Mouse (Mus musculus): ENCODE measurements around the gene Olfr1499. TPM values are rescaled to one million over a fixed set of nuclear protein-coding genes. Genes with fewer than 3 reads are reported as not detected.
"Not testable (repeated sequence)": the region's sequence is repeated elsewhere in the genome, so short reads cannot be mapped to it uniquely, and the experiment has no call there.

Gene Olfr1499
- polyA plus RNA-seq, 1 experiment: not detected

- no peak overlapping the region for H3K4me3 ChIP-seq (ENCODE audit: control insufficient read depth, insufficient read depth, low read length)
- TF ChIP-seq CTCF (IDR thresholded peaks at IDR 0.05; ENCODE audit: borderline replicate concordance, control insufficient read depth, extremely low read depth, insufficient read depth, low read length, poor library complexity) (no peak), POLR2A (IDR thresholded peaks at IDR 0.05; ENCODE audit: control insufficient read depth, extremely low read depth, insufficient read depth, low read length, poor library complexity) (no peak)
- DNase-seq: no peak
- no peaks in the 10 kb centered on the region for H3K27me3 ChIP-seq (ENCODE audit: control insufficient read depth, insufficient read depth, low read length)
- no peaks in the 10 kb centered on the region for H3K4me1 ChIP-seq (replicated peaks; ENCODE audit: control insufficient read depth, insufficient read depth, low read length)
- WGBS: 73% methylated on average over 2 of the region's 2 CpGs
- H3K36me3 ChIP-seq (ENCODE audit: control insufficient read depth, insufficient read depth, low read length): no peaks in the 10 kb centered on the region
- H3K27ac ChIP-seq (ENCODE audit: control insufficient read depth, insufficient read depth, low read length): no peak overlapping the region
These were observed 6.4 kb downstream of the Olfr1499 start for GRCm38 (mm10) chr19:13812823-13813222.

- H3K27ac ChIP-seq (ENCODE audit: control insufficient read depth, insufficient read depth, low read length); H3K4me1 ChIP-seq (replicated peaks; ENCODE audit: control insufficient read depth, insufficient read depth, low read length); DNase-seq; H3K4me3 ChIP-seq (ENCODE audit: control insufficient read depth, insufficient read depth, low read length); H3K27me3 ChIP-seq (ENCODE audit: control insufficient read depth, insufficient read depth, low read length); H3K36me3 ChIP-seq (ENCODE audit: control insufficient read depth, insufficient read depth, low read length): not testable (repeated sequence)
- WGBS: 53% methylated on average over 1 of the region's 1 CpGs
These were observed 13.8 kb downstream of the Olfr1499 start for GRCm38 (mm10) chr19:13805486-13805885.

- TF ChIP-seq CTCF (IDR thresholded peaks at IDR 0.05; ENCODE audit: borderline replicate concordance, control insufficient read depth, extremely low read depth, insufficient read depth, low read length, poor library complexity) (no peak), POLR2A (IDR thresholded peaks at IDR 0.05; ENCODE audit: control insufficient read depth, extremely low read depth, insufficient read depth, low read length, poor library complexity) (no peak)
- no peak within 1 kb of the TSS for H3K27ac ChIP-seq (ENCODE audit: control insufficient read depth, insufficient read depth, low read length)
- H3K4me1 ChIP-seq (replicated peaks; ENCODE audit: control insufficient read depth, insufficient read depth, low read length): no peaks in the 10 kb centered on the region
- H3K36me3 ChIP-seq (ENCODE audit: control insufficient read depth, insufficient read depth, low read length): no peaks in the 10 kb centered on the region
- no peaks in the 10 kb centered on the region for H3K27me3 ChIP-seq (ENCODE audit: control insufficient read depth, insufficient read depth, low read length)
- H3K4me3 ChIP-seq (ENCODE audit: control insufficient read depth, insufficient read depth, low read length): no peak within 1 kb of the TSS
- DNase-seq: no peak
These were observed 21.1 kb downstream of the Olfr1499 start, which contains the start of gene Olfr1497 for GRCm38 (mm10) chr19:13798102-13798501. Gene Olfr1497, minus strand, starts transcription at chr19:13798202.

GRCm38 (mm10) chr19:13777578-13777977 lies 41.7 kb downstream of the Olfr1499 start, which contains the start of gene Olfr1496:
Gene Olfr1496, plus strand, starts transcription at chr19:13777878.
- 96% methylated on average over 1 of the region's 1 CpGs for WGBS
- Histone ChIP-seq H3K27ac (ENCODE audit: control insufficient read depth, insufficient read depth, low read length) (no peak within 1 kb of the TSS), H3K4me1 (replicated peaks; ENCODE audit: control insufficient read depth, insufficient read depth, low read length) (no peaks in the 10 kb centered on the region), H3K4me3 (ENCODE audit: control insufficient read depth, insufficient read depth, low read length) (no peak within 1 kb of the TSS), H3K36me3 (ENCODE audit: control insufficient read depth, insufficient read depth, low read length) (no peaks in the 10 kb centered on the region), H3K27me3 (ENCODE audit: control insufficient read depth, insufficient read depth, low read length) (no peaks in the 10 kb centered on the region)
- DNase-seq: no peak
- TF ChIP-seq CTCF (IDR thresholded peaks at IDR 0.05; ENCODE audit: borderline replicate concordance, control insufficient read depth, extremely low read depth, insufficient read depth, low read length, poor library complexity) (no peak), POLR2A (IDR thresholded peaks at IDR 0.05; ENCODE audit: control insufficient read depth, extremely low read depth, insufficient read depth, low read length, poor library complexity) (no peak)

- WGBS: 91% methylated on average over 9 of the region's 9 CpGs
- no peak overlapping the region for H3K27ac ChIP-seq (ENCODE audit: control insufficient read depth, insufficient read depth, low read length)
- TF ChIP-seq POLR2A (IDR thresholded peaks at IDR 0.05; ENCODE audit: control insufficient read depth, extremely low read depth, insufficient read depth, low read length, poor library complexity) (no peak), CTCF (IDR thresholded peaks at IDR 0.05; ENCODE audit: borderline replicate concordance, control insufficient read depth, extremely low read depth, insufficient read depth, low read length, poor library complexity) (no peak)
These were observed 50.5 kb downstream of the Olfr1499 start for GRCm38 (mm10) chr19:13768565-13769276.

GRCm38 (mm10) chr19:13764306-13764705 lies 54.9 kb downstream of the Olfr1499 start, which contains the start of gene Olfr1495:
Gene Olfr1495, plus strand, starts transcription at chr19:13764606.
- 89% methylated on average over 3 of the region's 3 CpGs for WGBS
- no peaks in the 10 kb centered on the region for H3K36me3 ChIP-seq (ENCODE audit: control insufficient read depth, insufficient read depth, low read length)
- no peak within 1 kb of the TSS for H3K27ac ChIP-seq (ENCODE audit: control insufficient read depth, insufficient read depth, low read length)
- H3K4me1 ChIP-seq (replicated peaks; ENCODE audit: control insufficient read depth, insufficient read depth, low read length): no peaks in the 10 kb centered on the region
- H3K4me3 ChIP-seq (ENCODE audit: control insufficient read depth, insufficient read depth, low read length): no peak within 1 kb of the TSS
- DNase-seq: no peak
- no peaks in the 10 kb centered on the region for H3K27me3 ChIP-seq (ENCODE audit: control insufficient read depth, insufficient read depth, low read length)
- TF ChIP-seq POLR2A (IDR thresholded peaks at IDR 0.05; ENCODE audit: control insufficient read depth, extremely low read depth, insufficient read depth, low read length, poor library complexity): no peak
- no peak for TF ChIP-seq CTCF (IDR thresholded peaks at IDR 0.05; ENCODE audit: borderline replicate concordance, control insufficient read depth, extremely low read depth, insufficient read depth, low read length, poor library complexity)

More at GRCm38 (mm10) chr19:13768565-13769276, 50.5 kb downstream of the Olfr1499 start:
- no peaks in the 10 kb centered on the region for H3K4me1 ChIP-seq (replicated peaks; ENCODE audit: control insufficient read depth, insufficient read depth, low read length)
- H3K4me3 ChIP-seq (ENCODE audit: control insufficient read depth, insufficient read depth, low read length): no peak overlapping the region
- DNase-seq: no peak
- H3K27me3 ChIP-seq (ENCODE audit: control insufficient read depth, insufficient read depth, low read length): no peaks in the 10 kb centered on the region
- no peaks in the 10 kb centered on the region for H3K36me3 ChIP-seq (ENCODE audit: control insufficient read depth, insufficient read depth, low read length)

Other genes with a start within 250 kb of the Olfr1499 start
- gene Olfr1484, start 235.9 kb downstream of the Olfr1499 start, polyA plus RNA-seq (2012; rRNA removed): not detected in 2 replicates
- gene Olfr1487, start 202.1 kb downstream of the Olfr1499 start, polyA plus RNA-seq (2012; rRNA removed): not detected in 2 replicates
- not detected in 2 replicates for gene Olfr1489, start 187.8 kb downstream of the Olfr1499 start, polyA plus RNA-seq (2012; rRNA removed)
- gene Olfr1490, start 168.4 kb downstream of the Olfr1499 start, polyA plus RNA-seq (2012; rRNA removed): not detected in 2 replicates
- gene Olfr1491, start 122.2 kb downstream of the Olfr1499 start, polyA plus RNA-seq (2012; rRNA removed): not detected in 2 replicates
- gene Olfr1493-ps1, start 96.2 kb downstream of the Olfr1499 start, polyA plus RNA-seq (2012; rRNA removed): not detected in 2 replicates
- not detected in 2 replicates for gene Olfr1494, start 79.7 kb downstream of the Olfr1499 start, polyA plus RNA-seq (2012; rRNA removed)
- gene Olfr1495, start 54.8 kb downstream of the Olfr1499 start, polyA plus RNA-seq (2012; rRNA removed): not detected in 2 replicates
- gene Olfr1496, start 41.6 kb downstream of the Olfr1499 start, polyA plus RNA-seq (2012; rRNA removed): not detected in 2 replicates
- not detected in 2 replicates for gene Olfr1497, start 21.2 kb downstream of the Olfr1499 start, polyA plus RNA-seq (2012; rRNA removed)
- gene Olfr1500, start 11.0 kb upstream of the Olfr1499 start, polyA plus RNA-seq (2012; rRNA removed): not detected in 2 replicates
- gene Olfr1501, start 31.2 kb upstream of the Olfr1499 start, polyA plus RNA-seq (2012; rRNA removed): not detected in 2 replicates
- not detected in 2 replicates for gene Olfr1502, start 42.3 kb upstream of the Olfr1499 start, polyA plus RNA-seq (2012; rRNA removed)
- not detected in 2 replicates for gene Olfr1504, start 78.5 kb upstream of the Olfr1499 start, polyA plus RNA-seq (2012; rRNA removed)
- gene Olfr1505, start 94.1 kb upstream of the Olfr1499 start, polyA plus RNA-seq (2012; rRNA removed): not detected in 2 replicates